Mouse (Mus musculus) megakaryocyte-erythroid progenitor cell, adult 5-6 weeks (primary cell): ENCODE data around the gene 1700023F06Rik. TPM values are rescaled to one million over a fixed set of nuclear protein-coding genes. Genes with fewer than 3 reads are reported as not detected.

Experiments
- ATAC-seq: replicated peaks from 2 replicates; pipeline ENCODE4 v1.8.0; 2016; ENCODE audit warnings: mild to moderate bottlenecking, inconsistent platforms; ENCODE audit not compliant: severe bottlenecking, poor library complexity, low FRiP score, low TSS enrichment
- total RNA-seq, 2 experiments: library from RNA; stranded (forward) in 1 of 2; stranded (reverse) in 1 of 2; fragments of 200-1000, 215-1000 nt in 1 of 2; fragments of >200 nt in 1 of 2; fragmentation: Nextera tagmentation in 1 of 2; gene quantifications; 2 replicates each; pipeline ENCODE4 v1.2.3; 2014 to 2017

The 1700023F06Rik gene
- total RNA-seq, 2 experiments from 2014 or later = not detected

- ATAC-seq = no peak
Measured at GRCm38 (mm10) chr11:103193825-103194168, 14.6 kb downstream of the 1700023F06Rik start.

- ATAC-seq = no peak
Measured at GRCm38 (mm10) chr11:103192956-103193824, 15.2 kb downstream of the 1700023F06Rik start.

GRCm38 (mm10) chr11:103192230-103192955 is 16.0 kb downstream of the 1700023F06Rik start:
- ATAC-seq = no peak

GRCm38 (mm10) chr11:103184891-103185290 is 23.5 kb downstream of the 1700023F06Rik start:
- 0 out of 2 replicates have a peak, but pooled peaks have one; percentile 40 for ATAC-seq

GRCm38 (mm10) chr11:103181911-103182310 is 26.4 kb downstream of the 1700023F06Rik start:
- no peak for ATAC-seq

GRCm38 (mm10) chr11:103181349-103181748 is 27.0 kb downstream of the 1700023F06Rik start:
- ATAC-seq = no peak

- ATAC-seq = no peak
Measured at GRCm38 (mm10) chr11:103180426-103180825, 27.9 kb downstream of the 1700023F06Rik start.

GRCm38 (mm10) chr11:103178748-103179147 is 29.6 kb downstream of the 1700023F06Rik start:
- no peak for ATAC-seq

GRCm38 (mm10) chr11:103177815-103178485 is 30.4 kb downstream of the 1700023F06Rik start:
- no peak for ATAC-seq

GRCm38 (mm10) chr11:103177216-103177615 is 31.1 kb downstream of the 1700023F06Rik start:
- ATAC-seq = no peak

- ATAC-seq = no peak
Measured at GRCm38 (mm10) chr11:103176510-103176909, 31.8 kb downstream of the 1700023F06Rik start.

- no peak for ATAC-seq
Measured at GRCm38 (mm10) chr11:103175688-103176442, 32.5 kb downstream of the 1700023F06Rik start.

GRCm38 (mm10) chr11:103174891-103175391 is 33.4 kb downstream of the 1700023F06Rik start:
- ATAC-seq = peak; percentile 50

GRCm38 (mm10) chr11:103174411-103174832 is 33.9 kb downstream of the 1700023F06Rik start:
- ATAC-seq = no peak

- no peak for ATAC-seq
Measured at GRCm38 (mm10) chr11:103173771-103174344, 34.5 kb downstream of the 1700023F06Rik start.

- no peak for ATAC-seq
Measured at GRCm38 (mm10) chr11:103173041-103173770, 35.2 kb downstream of the 1700023F06Rik start.

- ATAC-seq = no peak
Measured at GRCm38 (mm10) chr11:103172392-103173040, 35.8 kb downstream of the 1700023F06Rik start.
